8 mouse cellular contexts compared by ENCODE assay signal in genomic region chr12:13268412-13268811, GRCm38 (mm10). TPM values are rescaled to one million over a fixed set of nuclear protein-coding genes. Genes with fewer than 3 reads are reported as not detected.
DNase-seq lines count a peak whose midpoint lies in the region; ATAC-seq and TF ChIP-seq lines count a peak whose summit lies in the region.

No protein-coding gene starts in this region.

- peak overlapping the region; percentile 87 for H3K4me2 ChIP-seq in limb, embryonic 12.5 days
- H3K4me2 ChIP-seq in neural tube, embryonic 14.5 days (ENCODE audit: low read depth, low read length), result peak overlapping the region; percentile 66; the same call in 1 of the 2 replicates

- 0 out of 2 replicates have a peak overlapping the region, but pooled peaks have one; percentile 81 for H3K9ac ChIP-seq in limb, embryonic 12.5 days (replicated peaks)
- no peak overlapping the region for H3K9ac ChIP-seq in neural tube, embryonic 14.5 days (replicated peaks; ENCODE audit: low read depth, low read length)

- peak overlapping the region; percentile 99 for H3K4me3 ChIP-seq in layer of hippocampus, adult 2 months
- H3K4me3 ChIP-seq in embryonic fibroblast, embryonic 13.5 days (ENCODE audit: insufficient read depth, low read length), result peak overlapping the region; percentile 92; the same call in 1 of the 2 replicates
- H3K4me3 ChIP-seq in limb, embryonic 12.5 days (replicated peaks), result peak overlapping the region; percentile 86
- peak overlapping the region; percentile 88 for H3K4me3 ChIP-seq in neural tube, embryonic 14.5 days (ENCODE audit: low read depth, low read length)

- peak overlapping the region; percentile 89; the same call in 1 of the 2 replicates for H3K27ac ChIP-seq in layer of hippocampus, adult 2 months
- no peak overlapping the region for H3K27ac ChIP-seq in embryonic fibroblast, embryonic 13.5 days (ENCODE audit: insufficient read depth, low read length)
- no peak overlapping the region for H3K27ac ChIP-seq in limb, embryonic 12.5 days
- H3K27ac ChIP-seq in neural tube, embryonic 14.5 days (ENCODE audit: low read depth, low read length), result 0 out of 2 replicates have a peak overlapping the region, but pooled peaks have one; percentile 5

- ATAC-seq in limb, embryonic 12.5 days (ENCODE audit: insufficient number of reproducible peaks, insufficient read depth, low FRiP score, low TSS enrichment, low read depth), result peak; percentile 52
- ATAC-seq in neural tube, embryonic 14.5 days (ENCODE audit: low read depth), result peak; percentile 42

- H3K27me3 ChIP-seq in limb, embryonic 12.5 days, result no peaks in the 10 kb centered on the region
- no peaks in the 10 kb centered on the region for H3K27me3 ChIP-seq in neural tube, embryonic 14.5 days (ENCODE audit: control insufficient read depth, insufficient read depth, low read length)

- DNase-seq in layer of hippocampus, adult 2 months (ENCODE audit: low spot score in 2 of 2), result no peak
- no peak for DNase-seq in layer of hippocampus, adult 9-10 months (ENCODE audit: low spot score)
- DNase-seq in adrenal gland, adult 18-20 months (ENCODE audit: low spot score in 2 of 2), result no peak
- DNase-seq in thymus, postnatal 10 days (ENCODE audit: low spot score in 2 of 2), result no peak
- no peak for DNase-seq in retina, postnatal 1 day

- H3K4me1 ChIP-seq in embryonic fibroblast, embryonic 13.5 days (ENCODE audit: control insufficient read depth, insufficient read depth, low read length), result no peaks in the 10 kb centered on the region
- peaks cover 7% of the 10 kb centered on the region; the same call in 1 of the 2 replicates for H3K4me1 ChIP-seq in limb, embryonic 12.5 days (replicated peaks)
- peaks cover 10% of the 10 kb centered on the region; the same call in 1 of the 2 replicates for H3K4me1 ChIP-seq in neural tube, embryonic 14.5 days (ENCODE audit: control insufficient read depth, insufficient read depth, low read length)

- no peak for TF ChIP-seq CTCF in layer of hippocampus, adult 2 months (conservative IDR thresholded peaks at IDR 0.05)
- no peak for TF ChIP-seq CTCF in embryonic fibroblast, embryonic 13.5 days (IDR thresholded peaks at IDR 0.05; ENCODE audit: borderline replicate concordance, insufficient read depth, low read length)

- TF ChIP-seq POLR2A in embryonic fibroblast, embryonic 13.5 days (IDR thresholded peaks at IDR 0.05; ENCODE audit: low read depth, low read length), result no peak

- H3K36me3 ChIP-seq in limb, embryonic 12.5 days, result no peaks in the 10 kb centered on the region
- H3K36me3 ChIP-seq in neural tube, embryonic 14.5 days (ENCODE audit: control insufficient read depth, insufficient read depth, low read length), result no peaks in the 10 kb centered on the region

- H3K9me3 ChIP-seq in limb, embryonic 12.5 days, result no peaks in the 10 kb centered on the region
- H3K9me3 ChIP-seq in neural tube, embryonic 14.5 days (ENCODE audit: control insufficient read depth, low read length), result no peaks in the 10 kb centered on the region

- WGBS in limb, embryonic 12.5 days, result 58% methylated on average over 3 of the region's 3 CpGs
- WGBS in neural tube, embryonic 14.5 days, result 47% methylated on average over 3 of the region's 3 CpGs

RNA-seq across cellular contexts. Expression of gene Nbas, which starts 0.5 kb away (rescaled TPM):
- 10 to 100 TPM; 34.5 to 36.8 TPM for total RNA-seq in layer of hippocampus, adult 2 months (2021)
- 24.5 and 27.7 TPM in 2 replicates for polyA plus RNA-seq in embryonic fibroblast, embryonic 13.5 days (2011; ENCODE audit: insufficient read length, low read depth, missing spikeins)
- 17.1 and 18.4 TPM in 2 replicates for polyA plus RNA-seq in limb, embryonic 12.5 days (2016; fragmentation: Nextera tagmentation; extraction: Ambion mirVana)
- 24.9 and 27.6 TPM in 2 replicates for polyA plus RNA-seq in neural tube, embryonic 14.5 days (2014; fragmentation: Nextera tagmentation; extraction: Ambion mirVana)
- total RNA-seq in adrenal gland, adult 18-20 months (2021), result 10 to 100 TPM; 26.2 to 28.6 TPM

RNA-seq across cellular contexts. Expression of gene Ddx1, which starts 19.4 kb away (rescaled TPM):
- total RNA-seq in layer of hippocampus, adult 2 months (2021), result 100 to 1,000 TPM; 115 to 126 TPM
- polyA plus RNA-seq in embryonic fibroblast, embryonic 13.5 days (2011; ENCODE audit: insufficient read length, low read depth, missing spikeins), result 183 and 195 TPM in 2 replicates
- polyA plus RNA-seq in limb, embryonic 12.5 days (2016; fragmentation: Nextera tagmentation; extraction: Ambion mirVana), result 166 and 167 TPM in 2 replicates
- 141 and 169 TPM in 2 replicates for polyA plus RNA-seq in neural tube, embryonic 14.5 days (2014; fragmentation: Nextera tagmentation; extraction: Ambion mirVana)
- 10 to 100 TPM; 71.3 to 80.1 TPM for total RNA-seq in adrenal gland, adult 18-20 months (2021)

Comparison
In these comparisons a context has a peak if more than half of its experiments do, and no peak if none do; other contexts are left out.
1. H3K27ac ChIP-seq: peak in layer of hippocampus, adult 2 months (single experiment) and neural tube, embryonic 14.5 days (single experiment); none in embryonic fibroblast, embryonic 13.5 days (single experiment) and limb, embryonic 12.5 days (single experiment).
2. Peak in every context shown above with its lines, with median percentiles within 50 percentile points of each other: H3K4me3 ChIP-seq.